Mouse (Mus musculus) bone marrow, adult 2 months (tissue): Measurements from ENCODE around the gene Fastkd5.

ENCODE experiments used
- CTCF ChIP-seq: fragments of 200-500 bp; IDR thresholded peaks from 2 replicates; pipeline ENCODE4 v1.5.1; 2011; ENCODE audit warnings: low read length, control low read depth; ENCODE audit not compliant: control insufficient read depth, insufficient read depth
- POLR2A ChIP-seq: fragments of 200-500 bp; IDR thresholded peaks from 2 replicates; pipeline ENCODE4 v1.6.1; 2011; ENCODE audit warnings: low read depth, mild to moderate bottlenecking, control low read depth, low read length, borderline replicate concordance; ENCODE audit not compliant: control insufficient read depth

DNA sequence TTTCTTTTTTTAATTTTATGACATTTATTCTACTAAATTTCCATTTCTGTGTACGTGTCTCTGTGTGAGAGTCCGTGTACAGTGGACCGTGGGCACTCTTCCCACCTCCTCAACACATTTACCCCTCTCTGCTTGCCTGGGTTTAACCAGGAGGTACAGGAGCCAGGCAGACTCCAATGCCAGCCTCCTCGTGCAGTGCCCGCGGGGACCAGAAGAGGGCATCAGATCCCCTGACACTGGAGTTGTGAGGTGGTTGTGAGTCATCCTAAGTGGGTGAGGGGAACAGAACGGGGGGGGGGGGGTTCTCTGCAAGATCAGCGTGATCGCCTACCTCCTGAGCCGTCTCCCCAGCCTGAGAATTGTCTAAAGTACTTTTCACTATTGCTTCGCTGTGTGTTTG lies 51.7 kb downstream of the Fastkd5 start:
- TF ChIP-seq POLR2A (no peak), CTCF (peak; percentile 67)
